Mouse (Mus musculus): ENCODE results near the gene Ptpre. TPM values are rescaled to one million over a fixed set of nuclear protein-coding genes. Genes with fewer than 3 reads are reported as not detected.
A peak's percentile ranks its signal among the peaks of the same experiment; 100 is the strongest.

Gene Ptpre
- polyA plus RNA-seq, 1 experiment from 2014 or later: 2.8 TPM

DNA sequence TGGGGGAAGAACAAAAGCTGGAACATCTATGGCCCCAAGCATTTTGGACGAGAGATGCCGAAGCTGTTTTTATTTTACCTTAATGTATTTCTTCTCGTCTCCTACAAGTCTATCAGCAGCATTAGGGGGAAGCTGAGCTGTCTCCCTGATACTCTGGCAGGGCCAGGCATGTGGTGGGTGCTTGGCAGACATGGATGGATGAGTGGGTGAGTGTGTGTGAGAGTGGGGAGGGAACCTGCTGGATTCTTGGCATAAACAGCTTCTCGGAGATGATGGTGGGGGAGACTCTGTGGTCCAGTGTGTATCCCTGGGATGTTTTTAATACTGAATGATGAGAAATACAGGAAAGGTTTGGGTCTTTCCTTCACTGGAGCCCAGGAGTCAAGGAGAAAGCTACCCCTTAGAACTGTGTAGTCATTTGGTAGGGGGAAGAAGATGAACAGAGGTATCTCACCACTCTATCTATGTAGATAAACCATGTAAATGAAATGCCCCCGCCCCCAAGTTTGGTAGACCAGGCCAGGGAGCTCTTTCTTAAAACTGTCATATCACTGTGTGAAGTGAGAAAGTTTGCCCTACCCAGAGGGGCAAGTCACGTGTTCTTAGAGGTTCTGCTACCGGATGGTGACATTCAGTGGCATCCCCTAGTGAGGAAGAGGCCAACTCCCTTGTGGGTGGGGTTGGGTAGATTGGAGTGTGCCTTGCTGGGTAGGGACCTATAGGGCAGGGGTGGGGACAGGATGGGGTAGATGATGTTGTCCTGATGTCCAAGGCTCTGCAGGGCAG is 43.2 kb downstream of the Ptpre start:
- Histone ChIP-seq H3K4me1 (replicated peaks) (peaks cover 60% of the 10 kb centered on the region), H3K27ac (replicated peaks) (peak overlapping the region; percentile 72), H3K9ac (no peak overlapping the region), H3K4me3 (replicated peaks) (no peak overlapping the region), H3K36me3 (replicated peaks) (no peaks in the 10 kb centered on the region), H3K4me2 (peak overlapping the region; percentile 36), H3K9me3 (replicated peaks) (no peaks in the 10 kb centered on the region), H3K27me3 (no peaks in the 10 kb centered on the region)
- WGBS (ENCODE audit: insufficient replicate concordance): 23% methylated on average over 7 of the region's 7 CpGs
- ATAC-seq (ENCODE audit: insufficient read depth): peak; percentile 88

DNA sequence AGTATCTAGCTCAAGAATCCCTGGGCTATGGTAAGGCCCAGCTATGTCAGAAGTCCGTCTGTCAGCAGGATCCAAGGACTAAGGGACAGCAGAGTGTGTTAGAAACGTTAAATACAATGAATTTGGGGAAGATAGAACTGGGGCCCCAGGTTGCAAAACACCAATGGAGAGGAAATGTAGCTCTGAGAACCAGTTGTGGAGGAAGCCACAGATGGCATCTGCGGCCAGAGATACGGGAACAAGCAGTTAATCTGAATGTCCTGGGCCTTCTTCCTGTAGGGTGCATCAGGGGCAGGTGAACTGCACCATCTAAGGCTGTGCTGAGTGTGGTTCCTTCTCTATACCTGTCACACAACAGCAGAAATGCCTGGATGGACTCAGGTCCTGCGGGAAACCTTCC is 43.8 kb downstream of the Ptpre start:
- H3K4me1 ChIP-seq (replicated peaks): peaks cover 55% of the 10 kb centered on the region
- peak overlapping the region; percentile 36 for H3K4me2 ChIP-seq
- WGBS (ENCODE audit: insufficient replicate concordance): 7% methylated on average over 5 of the region's 5 CpGs
- no peaks in the 10 kb centered on the region for H3K9me3 ChIP-seq (replicated peaks)
- no peak overlapping the region for H3K9ac ChIP-seq
- H3K36me3 ChIP-seq (replicated peaks): no peaks in the 10 kb centered on the region
- no peak overlapping the region for H3K4me3 ChIP-seq (replicated peaks)
- peak; percentile 77 for ATAC-seq (ENCODE audit: insufficient read depth)
- H3K27me3 ChIP-seq: no peaks in the 10 kb centered on the region
- peak overlapping the region; percentile 72 for H3K27ac ChIP-seq (replicated peaks)

DNA sequence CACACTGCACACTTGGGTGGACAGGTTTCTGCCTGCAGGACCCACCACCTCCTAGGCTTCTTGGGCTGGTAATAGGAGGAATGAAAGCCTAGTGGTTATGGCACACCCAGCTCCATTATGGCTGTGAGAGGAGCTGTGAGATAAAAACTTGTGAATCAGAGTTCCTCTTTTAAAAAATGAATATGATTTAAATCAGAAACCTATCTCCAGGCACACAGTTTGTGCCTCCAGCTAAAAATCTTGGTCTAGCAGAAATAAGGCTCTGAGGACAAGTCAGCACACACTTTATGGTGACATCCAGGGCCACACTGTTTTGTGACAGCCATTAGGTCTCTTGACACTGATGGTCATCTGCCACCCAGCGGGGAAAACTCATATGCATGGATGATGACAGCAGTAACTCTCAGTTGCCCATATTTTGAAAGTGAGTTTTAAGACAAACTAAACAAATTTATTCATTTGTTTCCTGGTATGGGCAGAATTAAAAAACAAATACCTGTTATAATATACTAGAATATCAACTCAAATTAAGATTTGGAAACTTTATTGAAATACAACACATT is 47.9 kb downstream of the Ptpre start:
- no peaks in the 10 kb centered on the region for H3K9me3 ChIP-seq (replicated peaks)
- H3K9ac ChIP-seq: no peak overlapping the region
- H3K27me3 ChIP-seq: no peaks in the 10 kb centered on the region
- no peak for ATAC-seq (ENCODE audit: insufficient read depth)
- H3K4me3 ChIP-seq (replicated peaks): no peak overlapping the region
- no peak overlapping the region for H3K4me2 ChIP-seq
- WGBS (ENCODE audit: insufficient replicate concordance): 58% methylated on average over 1 of the region's 1 CpGs
- no peaks in the 10 kb centered on the region for H3K36me3 ChIP-seq (replicated peaks)
- no peak overlapping the region for H3K27ac ChIP-seq (replicated peaks)
- peaks cover 52% of the 10 kb centered on the region for H3K4me1 ChIP-seq (replicated peaks)

DNA sequence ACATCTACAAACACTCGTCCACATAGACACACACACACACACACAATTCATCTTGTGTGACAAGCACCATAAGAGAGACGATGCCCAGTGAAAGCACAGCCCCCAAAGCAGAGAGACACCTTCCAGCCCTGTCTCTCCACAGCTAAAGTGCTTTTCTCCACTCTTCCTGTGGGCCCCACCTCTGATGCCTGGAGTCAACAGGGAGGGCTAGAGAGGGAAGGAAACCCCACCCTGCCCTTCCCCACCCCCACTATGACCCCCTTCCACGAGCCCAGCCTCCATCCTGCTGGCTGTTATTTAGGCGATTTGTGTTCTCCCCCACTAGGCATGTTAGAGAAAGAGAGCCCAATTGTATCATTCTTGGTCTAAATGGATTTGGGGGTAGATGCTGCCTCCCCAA is 49.1 kb downstream of the Ptpre start:
- Histone ChIP-seq H3K4me3 (replicated peaks) (no peak overlapping the region), H3K4me1 (replicated peaks) (peaks cover 51% of the 10 kb centered on the region), H3K4me2 (no peak overlapping the region), H3K36me3 (replicated peaks) (no peaks in the 10 kb centered on the region), H3K27ac (replicated peaks) (no peak overlapping the region), H3K9me3 (replicated peaks) (no peaks in the 10 kb centered on the region), H3K27me3 (no peaks in the 10 kb centered on the region), H3K9ac (no peak overlapping the region)
- no peak for ATAC-seq (ENCODE audit: insufficient read depth)
- WGBS (ENCODE audit: insufficient replicate concordance): 22% methylated on average over 4 of the region's 4 CpGs

DNA sequence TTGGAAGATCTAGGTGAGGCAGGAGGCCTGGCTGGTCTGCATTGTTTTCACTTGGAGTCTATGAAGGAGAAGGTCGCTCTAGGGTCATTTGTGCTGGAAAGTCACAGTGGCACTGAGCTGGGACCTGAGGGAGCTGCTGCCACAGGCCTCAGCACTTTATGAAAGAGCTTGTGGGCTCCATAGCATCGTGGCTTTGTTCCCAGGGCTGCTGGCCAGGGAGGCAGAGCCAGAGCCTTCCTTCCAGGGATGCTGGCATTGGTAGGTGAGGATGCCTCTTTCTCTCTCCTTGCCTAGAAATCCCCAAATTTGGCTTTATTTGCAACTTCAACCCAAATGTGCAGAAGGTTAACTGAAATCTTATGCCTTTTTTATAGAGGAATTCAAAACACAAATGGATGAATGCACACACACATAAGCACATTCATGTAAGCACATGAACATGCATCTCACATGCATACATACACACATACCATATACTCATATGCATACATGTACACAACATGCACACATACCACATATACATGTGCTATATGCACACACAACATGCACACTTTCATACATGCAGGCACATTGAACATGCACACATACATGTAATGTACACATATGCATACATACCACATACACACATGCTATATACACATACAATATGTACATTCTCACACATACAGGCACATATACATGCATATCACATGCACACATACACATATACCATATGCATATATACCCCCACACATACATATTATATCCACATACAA is 50.7 kb downstream of the Ptpre start:
- WGBS (ENCODE audit: insufficient replicate concordance): 33% methylated on average over 2 of the region's 2 CpGs
- Histone ChIP-seq H3K4me3 (replicated peaks) (no peak overlapping the region), H3K9me3 (replicated peaks) (no peaks in the 10 kb centered on the region), H3K36me3 (replicated peaks) (no peaks in the 10 kb centered on the region), H3K4me2 (no peak overlapping the region; the same call in 1 of the 2 replicates), H3K27me3 (no peaks in the 10 kb centered on the region), H3K27ac (replicated peaks) (no peak overlapping the region), H3K4me1 (replicated peaks) (peaks cover 54% of the 10 kb centered on the region), H3K9ac (no peak overlapping the region)
- ATAC-seq (ENCODE audit: insufficient read depth): no peak

DNA sequence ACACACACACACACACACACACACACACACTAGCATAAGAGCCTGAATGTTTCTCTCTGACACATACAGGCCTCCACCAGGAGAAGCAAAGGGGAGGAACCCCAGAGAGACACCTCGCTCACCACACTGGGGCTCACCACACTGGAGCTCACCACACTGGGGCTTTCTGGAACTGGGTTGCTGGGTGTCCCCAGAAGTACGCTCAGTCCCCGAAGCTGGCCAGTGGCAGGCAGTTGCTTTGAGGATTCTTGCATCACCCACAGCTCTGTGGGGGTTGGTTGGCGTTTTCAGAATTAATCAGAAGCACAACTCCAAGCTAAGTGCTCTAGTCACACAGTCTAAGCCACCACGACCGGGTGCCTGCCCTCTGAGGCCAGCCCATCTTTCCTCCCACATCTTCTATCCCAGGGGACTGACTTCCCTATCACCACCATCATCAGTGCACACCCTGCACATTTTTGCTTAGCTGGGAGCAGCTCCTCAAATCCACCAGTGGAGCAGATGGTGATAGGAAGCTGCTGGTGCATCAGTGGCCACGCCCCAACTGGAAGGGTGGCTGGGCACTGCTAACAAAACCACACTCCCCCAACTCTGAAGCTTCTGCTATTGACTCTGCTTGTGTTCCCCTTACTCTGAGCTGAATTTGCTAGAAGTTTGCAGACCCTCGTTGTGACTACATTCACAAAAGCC is 51.5 kb downstream of the Ptpre start:
- H3K9me3 ChIP-seq (replicated peaks): no peaks in the 10 kb centered on the region
- peaks cover 58% of the 10 kb centered on the region for H3K4me1 ChIP-seq (replicated peaks)
- H3K4me3 ChIP-seq (replicated peaks): no peak overlapping the region
- WGBS (ENCODE audit: insufficient replicate concordance): 11% methylated on average over 8 of the region's 8 CpGs
- no peak overlapping the region; the same call in 1 of the 2 replicates for H3K4me2 ChIP-seq
- no peak overlapping the region for H3K9ac ChIP-seq
- no peaks in the 10 kb centered on the region for H3K27me3 ChIP-seq
- H3K27ac ChIP-seq (replicated peaks): peak overlapping the region; percentile 41; the same call in 1 of the 2 replicates
- peak; percentile 45 for ATAC-seq (ENCODE audit: insufficient read depth)
- no peaks in the 10 kb centered on the region for H3K36me3 ChIP-seq (replicated peaks)

DNA sequence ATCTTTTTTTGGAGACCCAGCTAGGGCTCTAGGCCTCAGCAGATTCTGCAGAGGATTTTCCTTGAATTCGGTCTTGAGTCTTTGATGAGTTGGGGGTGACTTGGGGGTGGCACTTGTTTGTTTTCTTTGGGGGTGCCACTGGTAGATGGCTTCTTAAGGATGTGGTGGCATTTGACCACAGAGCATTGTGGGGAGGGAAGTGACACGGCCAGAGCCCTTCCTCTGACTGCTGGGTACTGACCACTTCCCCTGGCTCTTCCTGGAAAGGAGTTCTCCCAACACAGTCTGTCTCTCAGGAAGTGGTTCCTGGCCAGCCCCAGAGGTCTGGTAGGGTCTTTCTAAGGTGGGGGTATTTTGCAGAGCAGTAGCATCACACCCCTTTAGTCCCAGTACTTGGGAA is 54.2 kb downstream of the Ptpre start:
- H3K9me3 ChIP-seq (replicated peaks): no peaks in the 10 kb centered on the region
- 14% methylated on average over 2 of the region's 2 CpGs for whole genome bisulfite sequencing (ENCODE audit: insufficient replicate concordance)
- no peaks in the 10 kb centered on the region for H3K36me3 ChIP-seq (replicated peaks)
- H3K27me3 ChIP-seq: no peaks in the 10 kb centered on the region
- no peak overlapping the region for H3K9ac ChIP-seq
- no peak overlapping the region for H3K4me2 ChIP-seq
- peaks cover 75% of the 10 kb centered on the region for H3K4me1 ChIP-seq (replicated peaks)
- no peak for ATAC-seq (ENCODE audit: insufficient read depth)
- H3K27ac ChIP-seq (replicated peaks): no peak overlapping the region
- H3K4me3 ChIP-seq (replicated peaks): no peak overlapping the region

DNA sequence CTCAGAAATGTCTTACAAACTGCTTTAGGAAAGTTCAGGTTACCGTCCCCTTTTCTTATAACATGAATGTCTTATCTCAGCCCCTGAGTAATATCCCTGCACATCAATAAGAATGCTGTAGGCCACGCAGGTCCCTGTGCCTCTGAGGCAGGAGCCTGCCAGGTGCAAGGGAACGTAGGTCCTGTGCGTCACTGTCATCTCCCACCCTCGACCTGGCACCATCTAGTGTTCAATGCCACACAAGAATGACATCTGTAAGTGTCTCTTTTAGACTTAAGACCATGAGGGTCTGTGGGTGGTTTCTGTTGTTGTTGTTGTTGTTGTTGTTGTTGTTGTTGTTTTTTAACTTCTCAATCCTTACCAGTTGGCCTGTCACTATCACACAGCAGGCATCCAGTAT is 56.0 kb downstream of the Ptpre start:
- Histone ChIP-seq H3K36me3 (replicated peaks) (no peaks in the 10 kb centered on the region), H3K27me3 (no peaks in the 10 kb centered on the region), H3K9ac (no peak overlapping the region), H3K4me3 (replicated peaks) (no peak overlapping the region), H3K4me1 (replicated peaks) (peaks cover 89% of the 10 kb centered on the region), H3K27ac (replicated peaks) (peak overlapping the region; percentile 72), H3K4me2 (no peak overlapping the region), H3K9me3 (replicated peaks) (no peaks in the 10 kb centered on the region)
- WGBS (ENCODE audit: insufficient replicate concordance): 21% methylated on average over 5 of the region's 5 CpGs
- no peak for ATAC-seq (ENCODE audit: insufficient read depth)

DNA sequence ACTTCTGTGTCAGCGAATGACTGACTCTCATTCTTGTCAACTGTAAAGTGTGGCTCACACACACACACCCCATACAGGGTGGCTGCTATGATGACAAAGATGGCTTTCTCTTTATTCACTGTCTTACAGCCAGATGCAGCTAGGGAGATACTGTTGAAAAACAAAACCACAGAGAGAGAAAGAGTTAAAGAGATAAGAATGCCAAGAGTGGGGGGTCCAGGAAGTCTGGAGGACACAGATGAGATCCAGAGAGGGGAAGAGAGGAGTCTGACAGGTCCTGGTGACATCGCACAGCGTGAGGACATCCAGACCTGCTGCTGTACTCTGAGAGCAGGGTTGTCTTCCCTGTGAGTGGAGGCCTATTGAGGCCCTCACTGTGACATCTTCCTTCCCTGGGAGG is 56.5 kb downstream of the Ptpre start:
- no peaks in the 10 kb centered on the region for H3K27me3 ChIP-seq
- peak overlapping the region; percentile 72 for H3K27ac ChIP-seq (replicated peaks)
- H3K9me3 ChIP-seq (replicated peaks): no peaks in the 10 kb centered on the region
- no peak overlapping the region for H3K9ac ChIP-seq
- peaks cover 90% of the 10 kb centered on the region for H3K4me1 ChIP-seq (replicated peaks)
- WGBS (ENCODE audit: insufficient replicate concordance): 9% methylated on average over 3 of the region's 3 CpGs
- no peak overlapping the region; the same call in 1 of the 2 replicates for H3K4me2 ChIP-seq
- H3K4me3 ChIP-seq (replicated peaks): no peak overlapping the region
- ATAC-seq (ENCODE audit: insufficient read depth): peak; percentile 57
- no peaks in the 10 kb centered on the region for H3K36me3 ChIP-seq (replicated peaks)

DNA sequence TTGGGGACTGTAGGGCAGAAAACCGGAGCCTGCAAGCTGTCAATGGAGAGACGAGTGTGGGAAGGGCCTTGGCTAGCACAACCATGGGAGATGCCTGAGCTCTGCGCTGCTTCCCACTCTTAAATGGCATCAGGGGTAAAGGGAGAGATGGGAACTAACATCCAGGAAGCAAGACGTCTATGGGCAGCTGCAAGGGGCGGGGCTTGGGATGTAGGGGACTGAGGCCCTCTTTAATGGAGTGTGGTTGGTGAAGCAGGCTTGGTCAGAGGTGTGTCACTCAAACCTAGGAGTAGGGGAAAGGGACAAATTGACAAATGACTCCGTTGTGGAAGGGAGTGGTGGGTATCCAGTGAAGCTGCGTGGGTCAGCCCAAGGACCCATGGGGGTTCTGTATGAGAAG is 57.4 kb downstream of the Ptpre start:
- no peak overlapping the region for H3K9ac ChIP-seq
- H3K4me3 ChIP-seq (replicated peaks): no peak overlapping the region
- ATAC-seq (ENCODE audit: insufficient read depth): no peak
- 21% methylated on average over 7 of the region's 7 CpGs for WGBS (ENCODE audit: insufficient replicate concordance)
- no peaks in the 10 kb centered on the region for H3K27me3 ChIP-seq
- H3K4me2 ChIP-seq: no peak overlapping the region
- peaks cover 96% of the 10 kb centered on the region for H3K4me1 ChIP-seq (replicated peaks)
- H3K9me3 ChIP-seq (replicated peaks): no peaks in the 10 kb centered on the region
- H3K27ac ChIP-seq (replicated peaks): peak overlapping the region; percentile 72; the same call in 1 of the 2 replicates
- no peaks in the 10 kb centered on the region for H3K36me3 ChIP-seq (replicated peaks)

Data from liver, embryonic 15.5 days (tissue).